Mouse (Mus musculus) lung, adult 2 months (tissue): Measurements from ENCODE around the gene Cables2. TPM values are rescaled to one million over a fixed set of nuclear protein-coding genes. Genes with fewer than 3 reads are reported as not detected.

Experiments
- DNase-seq: peaks from one replicate; pipeline ENCODE4 v3.0.0; 2022
- H3K4me1 ChIP-seq: fragments of 200-500 bp; 2 replicates; pipeline ENCODE4 v1.6.1; 2011; ENCODE audit warnings: low read length; ENCODE audit not compliant: control insufficient read depth, insufficient read depth
- H3K4me3 ChIP-seq: fragments of 200-500 bp; replicated peaks from 2 replicates; pipeline ENCODE3; 2011; ENCODE audit warnings: low read depth, mild to moderate bottlenecking, control low read depth, low read length; ENCODE audit errors: extremely low read depth
- CTCF ChIP-seq: fragments of 200-500 bp; IDR thresholded peaks from 2 replicates; pipeline ENCODE4 v1.5.1; 2011; ENCODE audit warnings: mild to moderate bottlenecking, low read length, control low read depth; ENCODE audit not compliant: insufficient read depth
- POLR2A ChIP-seq: fragments of 200-500 bp; IDR thresholded peaks from 2 replicates; pipeline ENCODE4 v1.6.1; 2011; ENCODE audit warnings: low read depth, mild to moderate bottlenecking, control low read depth, low read length, borderline replicate concordance; ENCODE audit errors: extremely low read depth
- WGBS: fragments of 180-500 bp; shearing (Covaris S2); methylation state at CpG from one replicate; pipeline ENCODE4 v1.1.7; 2018; 5-methylcytosine and 5-hydroxymethylcytosine counted together
- polyA plus RNA-seq: library from polyadenylated mRNA; depleted of rRNA; stranded (reverse); fragments of >200 nt; gene quantifications from 2 replicates; pipeline ENCODE4 v1.2.3, GENCODE M21; 2012

Gene Cables2
- polyA plus RNA-seq, 1 experiment: 28.2 TPM

GRCm38 (mm10) chr2:180288966-180289365, 15.7 kb upstream of the Cables2 start:
- H3K4me3 ChIP-seq: no peak overlapping the region
- WGBS: 66% methylated on average over 11 of the region's 11 CpGs
- no peak for DNase-seq
- TF ChIP-seq CTCF: no peak
- no peak for TF ChIP-seq POLR2A
- H3K4me1 ChIP-seq: no peaks in the 10 kb centered on the region; the same call in 1 of the 2 replicates

- H3K4me1 ChIP-seq: peaks cover 11% of the 10 kb centered on the region
- WGBS: 86% methylated on average over 8 of the region's 8 CpGs
- H3K4me3 ChIP-seq: no peak overlapping the region
- DNase-seq: no peak
- no peak for TF ChIP-seq CTCF
- TF ChIP-seq POLR2A: no peak
Measured at GRCm38 (mm10) chr2:180279321-180279720, 6.0 kb upstream of the Cables2 start.

- 75% methylated on average over 8 of the region's 8 CpGs for whole genome bisulfite sequencing
- Histone ChIP-seq H3K4me1 (peaks cover 14% of the 10 kb centered on the region), H3K4me3 (no peak overlapping the region)
- no peak for TF ChIP-seq POLR2A
- TF ChIP-seq CTCF: no peak
- no peak for DNase-seq
Measured at GRCm38 (mm10) chr2:180277773-180278320, 4.6 kb upstream of the Cables2 start.

- 27% methylated on average over 8 of the region's 8 CpGs for WGBS
- DNase-seq: peak; percentile 28
- TF ChIP-seq POLR2A (no peak), CTCF (no peak)
- no peak overlapping the region for H3K4me3 ChIP-seq
- H3K4me1 ChIP-seq: peaks cover 22% of the 10 kb centered on the region
Measured at GRCm38 (mm10) chr2:180276851-180277259, 3.6 kb upstream of the Cables2 start.

GRCm38 (mm10) chr2:180276385-180276784, 3.1 kb upstream of the Cables2 start:
- TF ChIP-seq CTCF (no peak), POLR2A (no peak)
- Histone ChIP-seq H3K4me1 (peaks cover 26% of the 10 kb centered on the region), H3K4me3 (no peak overlapping the region)
- DNase-seq: no peak
- 29% methylated on average over 4 of the region's 4 CpGs for WGBS

GRCm38 (mm10) chr2:180275836-180276235, 2.5 kb upstream of the Cables2 start:
- peak; percentile 36; the same call in 1 of the 2 replicates for TF ChIP-seq POLR2A
- peak; percentile 81 for TF ChIP-seq CTCF
- DNase-seq: peak; percentile 80
- WGBS: under 1% methylated on average over 8 of the region's 8 CpGs
- H3K4me1 ChIP-seq: peaks cover 30% of the 10 kb centered on the region
- no peak overlapping the region for H3K4me3 ChIP-seq

- WGBS: 92% methylated on average over 2 of the region's 2 CpGs
Measured at GRCm38 (mm10) chr2:180274523-180274922, 1.2 kb upstream of the Cables2 start.

GRCm38 (mm10) chr2:180272884-180273321, 393 bp downstream of the Cables2 start:
- H3K4me1 ChIP-seq: peaks cover 37% of the 10 kb centered on the region
- no peak for DNase-seq
- peak overlapping the region; percentile 59 for H3K4me3 ChIP-seq
- WGBS: 2% methylated on average over 36 of the region's 37 CpGs
- TF ChIP-seq CTCF: no peak
- TF ChIP-seq POLR2A: no peak

More at GRCm38 (mm10) chr2:180274523-180274922, 1.2 kb upstream of the Cables2 start:
- DNase-seq: no peak
- Histone ChIP-seq H3K4me3 (no peak overlapping the region), H3K4me1 (peaks cover 37% of the 10 kb centered on the region)
- TF ChIP-seq CTCF: no peak
- TF ChIP-seq POLR2A: no peak

- WGBS: 65% methylated on average over 5 of the region's 5 CpGs
- DNase-seq: no peak
- Histone ChIP-seq H3K4me1 (peaks cover 35% of the 10 kb centered on the region), H3K4me3 (no peak overlapping the region)
- TF ChIP-seq CTCF: no peak
- no peak for TF ChIP-seq POLR2A
Measured at GRCm38 (mm10) chr2:180271804-180272395, 1.4 kb downstream of the Cables2 start.
